Mouse (Mus musculus): Measurements from ENCODE around the gene Noxo1. TPM values are rescaled to one million over a fixed set of nuclear protein-coding genes. Genes with fewer than 3 reads are reported as not detected.

The Noxo1 gene
- polyA plus RNA-seq, 1 experiment from 2014 or later: 0.58 TPM

DNA sequence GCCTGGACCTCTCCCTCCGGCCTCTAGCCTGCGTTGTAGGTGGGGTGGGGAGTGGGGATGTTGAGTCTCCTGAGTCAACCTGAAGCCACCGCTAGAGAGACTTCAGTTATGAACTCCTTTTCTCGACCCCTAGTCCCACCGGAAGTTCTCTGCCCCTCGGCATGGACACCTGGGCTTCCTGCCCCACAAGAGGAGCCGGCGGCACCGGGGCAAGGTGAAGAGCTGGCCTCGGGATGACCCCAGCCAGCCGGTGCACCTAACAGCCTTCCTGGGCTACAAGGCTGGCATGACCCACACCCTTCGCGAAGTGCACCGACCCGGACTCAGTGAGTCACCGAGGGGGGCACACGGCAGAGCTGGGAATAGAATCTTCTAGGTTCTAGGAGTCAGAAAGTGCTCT, 32.1 kb downstream of the Noxo1 start:
- Histone ChIP-seq H3K9ac (ENCODE audit: low read depth, low read length) (no peak overlapping the region), H3K36me3 (ENCODE audit: control insufficient read depth, insufficient read depth, low read length) (no peaks in the 10 kb centered on the region), H3K4me3 (ENCODE audit: low read depth, low read length) (no peak overlapping the region), H3K4me2 (no peak overlapping the region), H3K4me1 (replicated peaks; ENCODE audit: control insufficient read depth, insufficient read depth, low read length) (no peaks in the 10 kb centered on the region; the same call in 1 of the 2 replicates), H3K9me3 (ENCODE audit: control insufficient read depth, low read length) (no peaks in the 10 kb centered on the region), H3K27ac (ENCODE audit: low read depth, low read length) (no peak overlapping the region), H3K27me3 (replicated peaks; ENCODE audit: control insufficient read depth, insufficient read depth, low read length) (no peaks in the 10 kb centered on the region)
- DNase-seq (ENCODE audit: low spot score) (no peak), ATAC-seq (replicated peaks; ENCODE audit: low FRiP score) (no peak)
- WGBS: 70% methylated on average over 17 of the region's 17 CpGs

DNA sequence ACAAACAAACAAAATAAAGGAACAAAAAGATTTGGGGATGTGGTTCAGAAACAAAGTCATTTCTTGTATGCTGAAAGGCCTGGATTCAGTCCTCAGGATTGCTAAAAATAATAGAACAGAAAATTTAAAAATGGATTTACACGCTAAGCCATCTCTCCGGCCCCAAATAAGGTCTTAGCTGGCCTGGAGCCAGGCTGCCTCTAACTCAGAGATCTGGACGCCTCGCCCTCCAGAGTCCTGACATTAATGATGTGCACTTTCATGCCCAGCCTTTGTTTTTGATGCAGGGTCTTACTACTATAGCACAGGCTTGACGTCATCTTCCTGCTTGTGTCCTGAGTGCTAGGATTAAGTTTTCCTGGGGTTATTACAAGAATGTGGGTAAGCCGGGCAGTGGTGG, 33.0 kb downstream of the Noxo1 start:
- no peak for ATAC-seq (replicated peaks; ENCODE audit: low FRiP score)
- Histone ChIP-seq H3K27ac (ENCODE audit: low read depth, low read length) (no peak overlapping the region), H3K4me2 (no peak overlapping the region), H3K36me3 (ENCODE audit: control insufficient read depth, insufficient read depth, low read length) (no peaks in the 10 kb centered on the region), H3K4me3 (ENCODE audit: low read depth, low read length) (no peak overlapping the region), H3K9me3 (ENCODE audit: control insufficient read depth, low read length) (no peaks in the 10 kb centered on the region), H3K9ac (ENCODE audit: low read depth, low read length) (no peak overlapping the region), H3K27me3 (replicated peaks; ENCODE audit: control insufficient read depth, insufficient read depth, low read length) (no peaks in the 10 kb centered on the region), H3K4me1 (replicated peaks; ENCODE audit: control insufficient read depth, insufficient read depth, low read length) (no peaks in the 10 kb centered on the region)
- no peak for DNase-seq (ENCODE audit: low spot score)
- WGBS: 81% methylated on average over 6 of the region's 6 CpGs

DNA sequence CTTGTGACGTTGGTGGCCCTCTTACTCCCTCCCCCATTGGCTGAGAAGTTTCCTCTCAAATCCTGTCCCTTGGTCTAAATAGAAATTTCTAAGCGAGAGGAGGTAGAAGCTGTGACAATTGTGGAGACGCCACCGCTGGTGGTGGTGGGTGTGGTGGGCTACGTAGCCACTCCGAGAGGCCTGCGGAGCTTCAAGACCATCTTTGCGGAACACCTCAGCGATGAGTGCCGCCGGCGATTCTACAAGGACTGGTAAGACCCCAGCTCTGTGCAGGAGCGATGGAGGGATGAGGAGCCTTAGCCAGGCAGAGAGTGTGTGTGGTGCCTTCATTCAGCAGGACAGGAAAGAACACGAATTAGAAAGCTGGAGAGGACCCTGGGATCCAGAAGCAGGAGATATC, 34.8 kb downstream of the Noxo1 start:
- WGBS: 77% methylated on average over 14 of the region's 14 CpGs

DNA sequence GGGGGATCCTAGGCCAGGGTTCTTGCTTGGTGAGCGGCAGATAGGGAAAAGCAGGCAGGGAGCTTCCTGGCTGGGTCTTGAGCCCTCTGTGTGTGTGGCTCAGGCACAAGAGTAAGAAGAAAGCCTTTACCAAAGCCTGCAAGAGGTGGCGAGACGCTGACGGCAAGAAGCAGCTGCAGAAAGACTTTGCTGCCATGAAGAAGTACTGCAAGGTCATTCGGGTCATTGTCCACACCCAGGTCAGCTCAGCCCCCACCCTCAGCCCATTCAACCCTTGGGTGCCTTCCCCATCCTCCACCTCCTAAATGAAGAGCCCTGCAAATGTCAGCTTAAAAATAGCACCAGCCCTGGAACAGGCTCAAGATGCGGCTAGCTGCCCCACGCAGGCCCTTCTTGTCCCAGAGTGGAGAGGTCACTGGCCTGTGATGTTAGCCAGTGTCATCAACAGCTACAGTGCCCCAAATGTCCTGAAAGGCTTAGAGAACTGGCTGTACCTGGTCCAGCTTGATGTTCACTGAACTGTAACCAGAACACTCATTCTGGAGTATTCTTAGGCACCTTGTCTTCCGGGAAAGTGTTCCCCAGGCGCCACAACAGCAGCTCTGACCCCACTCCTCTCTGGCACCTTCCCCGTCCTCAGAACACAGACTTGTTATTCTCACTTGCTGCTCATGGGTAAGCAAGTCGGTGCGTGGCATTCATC, 36.4 kb downstream of the Noxo1 start:
- no peaks in the 10 kb centered on the region for H3K36me3 ChIP-seq (ENCODE audit: control insufficient read depth, insufficient read depth, low read length)
- no peaks in the 10 kb centered on the region for H3K9me3 ChIP-seq (ENCODE audit: control insufficient read depth, low read length)
- no peak overlapping the region for H3K4me3 ChIP-seq (ENCODE audit: low read depth, low read length)
- no peak overlapping the region for H3K9ac ChIP-seq (ENCODE audit: low read depth, low read length)
- peaks cover 9% of the 10 kb centered on the region; the same call in 1 of the 2 replicates for H3K4me1 ChIP-seq (replicated peaks; ENCODE audit: control insufficient read depth, insufficient read depth, low read length)
- H3K27ac ChIP-seq (ENCODE audit: low read depth, low read length): no peak overlapping the region
- WGBS: 81% methylated on average over 12 of the region's 12 CpGs
- DNase-seq (ENCODE audit: low spot score) (no peak), ATAC-seq (replicated peaks; ENCODE audit: low FRiP score) (no peak)
- no peak overlapping the region for H3K4me2 ChIP-seq
- no peaks in the 10 kb centered on the region for H3K27me3 ChIP-seq (replicated peaks; ENCODE audit: control insufficient read depth, insufficient read depth, low read length)

More for the DNA sequence above, 34.8 kb downstream of the Noxo1 start:
- H3K4me2 ChIP-seq: no peak overlapping the region
- peaks cover 3% of the 10 kb centered on the region; the same call in 1 of the 2 replicates for H3K4me1 ChIP-seq (replicated peaks; ENCODE audit: control insufficient read depth, insufficient read depth, low read length)
- no peak for ATAC-seq (replicated peaks; ENCODE audit: low FRiP score)
- no peak overlapping the region for H3K9ac ChIP-seq (ENCODE audit: low read depth, low read length)
- no peak overlapping the region for H3K27ac ChIP-seq (ENCODE audit: low read depth, low read length)
- no peaks in the 10 kb centered on the region for H3K27me3 ChIP-seq (replicated peaks; ENCODE audit: control insufficient read depth, insufficient read depth, low read length)
- no peaks in the 10 kb centered on the region for H3K9me3 ChIP-seq (ENCODE audit: control insufficient read depth, low read length)
- no peak for DNase-seq (ENCODE audit: low spot score)
- no peaks in the 10 kb centered on the region for H3K36me3 ChIP-seq (ENCODE audit: control insufficient read depth, insufficient read depth, low read length)
- no peak overlapping the region for H3K4me3 ChIP-seq (ENCODE audit: low read depth, low read length)

DNA sequence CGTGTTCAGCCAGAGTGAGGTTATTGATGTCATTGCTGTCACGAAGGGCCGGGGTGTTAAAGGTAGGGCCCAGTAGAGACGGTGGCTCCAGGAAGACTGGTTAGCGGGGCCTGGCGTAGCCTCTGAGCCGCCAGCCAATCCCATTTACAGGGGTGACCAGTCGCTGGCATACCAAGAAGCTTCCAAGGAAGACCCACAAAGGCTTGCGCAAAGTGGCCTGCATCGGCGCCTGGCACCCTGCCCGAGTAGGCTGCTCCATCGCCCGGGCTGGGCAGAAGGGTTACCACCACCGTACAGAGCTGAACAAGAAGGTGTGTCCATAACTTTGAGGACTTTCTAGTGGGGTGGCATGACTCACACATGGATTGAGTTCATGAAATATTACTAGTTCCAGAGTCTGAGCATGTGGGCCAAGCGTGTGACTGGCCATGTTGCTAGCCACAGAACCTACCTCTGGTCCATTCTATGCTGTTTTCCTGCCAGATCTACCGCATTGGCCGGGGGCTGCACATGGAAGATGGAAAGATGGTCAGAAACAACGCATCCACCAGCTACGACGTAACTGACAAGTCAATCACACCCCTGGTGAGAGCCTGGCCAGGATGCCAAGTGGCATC, 37.5 kb downstream of the Noxo1 start:
- H3K4me2 ChIP-seq: no peak overlapping the region
- H3K4me3 ChIP-seq (ENCODE audit: low read depth, low read length): no peak overlapping the region
- ATAC-seq (replicated peaks; ENCODE audit: low FRiP score) (no peak), DNase-seq (ENCODE audit: low spot score) (no peak)
- H3K4me1 ChIP-seq (replicated peaks; ENCODE audit: control insufficient read depth, insufficient read depth, low read length): peaks cover 12% of the 10 kb centered on the region
- no peak overlapping the region for H3K9ac ChIP-seq (ENCODE audit: low read depth, low read length)
- no peaks in the 10 kb centered on the region for H3K27me3 ChIP-seq (replicated peaks; ENCODE audit: control insufficient read depth, insufficient read depth, low read length)
- H3K27ac ChIP-seq (ENCODE audit: low read depth, low read length): no peak overlapping the region
- no peaks in the 10 kb centered on the region for H3K36me3 ChIP-seq (ENCODE audit: control insufficient read depth, insufficient read depth, low read length)
- 87% methylated on average over 21 of the region's 21 CpGs for WGBS
- no peaks in the 10 kb centered on the region for H3K9me3 ChIP-seq (ENCODE audit: control insufficient read depth, low read length)

DNA sequence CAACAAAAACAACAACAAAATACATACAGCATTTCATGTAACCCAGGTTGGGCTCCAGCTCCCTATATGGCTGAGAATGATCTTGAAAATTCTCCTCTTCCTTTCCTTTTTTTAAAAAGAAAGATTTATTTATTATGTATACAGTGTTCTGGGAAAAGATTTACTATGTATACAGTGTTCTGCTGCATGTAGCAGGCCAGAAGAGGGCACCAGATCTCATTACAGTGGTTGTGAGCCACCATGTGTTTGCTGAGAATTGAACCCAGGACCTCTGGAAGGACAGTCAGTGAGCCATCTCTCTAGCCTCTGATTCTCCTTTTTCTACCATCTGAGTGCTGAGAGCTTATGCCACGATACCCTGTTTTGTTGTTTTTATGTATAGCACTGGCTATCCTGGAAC, 38.5 kb downstream of the Noxo1 start:
- Histone ChIP-seq H3K4me3 (ENCODE audit: low read depth, low read length) (no peak overlapping the region), H3K9ac (ENCODE audit: low read depth, low read length) (no peak overlapping the region), H3K4me1 (replicated peaks; ENCODE audit: control insufficient read depth, insufficient read depth, low read length) (peaks cover 12% of the 10 kb centered on the region), H3K27ac (ENCODE audit: low read depth, low read length) (no peak overlapping the region), H3K4me2 (no peak overlapping the region), H3K9me3 (ENCODE audit: control insufficient read depth, low read length) (no peaks in the 10 kb centered on the region), H3K27me3 (replicated peaks; ENCODE audit: control insufficient read depth, insufficient read depth, low read length) (no peaks in the 10 kb centered on the region), H3K36me3 (ENCODE audit: control insufficient read depth, insufficient read depth, low read length) (no peaks in the 10 kb centered on the region)
- no peak for ATAC-seq (replicated peaks; ENCODE audit: low FRiP score)
- no peak for DNase-seq (ENCODE audit: low spot score)
- WGBS: 81% methylated on average over 1 of the region's 1 CpGs

DNA sequence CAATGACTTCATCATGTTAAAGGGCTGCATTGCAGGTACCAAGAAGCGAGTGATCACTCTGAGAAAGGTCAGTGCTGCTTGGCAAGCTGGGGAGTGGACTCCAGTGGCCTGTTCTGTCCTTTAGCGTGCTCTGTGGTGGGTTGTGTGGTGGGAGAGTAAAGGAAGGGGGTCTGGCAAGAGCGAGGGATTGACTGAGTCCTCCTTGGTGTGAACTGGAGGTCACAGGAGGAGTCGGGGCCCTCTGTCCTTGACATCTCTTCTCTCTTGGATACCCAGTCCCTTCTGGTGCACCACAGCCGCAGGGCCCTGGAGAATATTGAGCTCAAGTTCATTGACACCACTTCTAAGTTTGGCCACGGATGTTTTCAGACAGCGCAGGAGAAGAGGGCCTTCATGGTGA, 39.4 kb downstream of the Noxo1 start:
- 0 out of 2 replicates have a peak overlapping the region, but pooled peaks have one; percentile 71 for H3K4me3 ChIP-seq (ENCODE audit: low read depth, low read length)
- H3K36me3 ChIP-seq (ENCODE audit: control insufficient read depth, insufficient read depth, low read length): no peaks in the 10 kb centered on the region
- H3K27ac ChIP-seq (ENCODE audit: low read depth, low read length): peak overlapping the region; percentile 49
- no peaks in the 10 kb centered on the region for H3K27me3 ChIP-seq (replicated peaks; ENCODE audit: control insufficient read depth, insufficient read depth, low read length)
- H3K9me3 ChIP-seq (ENCODE audit: control insufficient read depth, low read length): no peaks in the 10 kb centered on the region
- no peak for DNase-seq (ENCODE audit: low spot score)
- peak overlapping the region; percentile 66 for H3K9ac ChIP-seq (ENCODE audit: low read depth, low read length)
- ATAC-seq (replicated peaks; ENCODE audit: low FRiP score): no peak
- peaks cover 12% of the 10 kb centered on the region for H3K4me1 ChIP-seq (replicated peaks; ENCODE audit: control insufficient read depth, insufficient read depth, low read length)
- 82% methylated on average over 7 of the region's 7 CpGs for WGBS
- peak overlapping the region; percentile 90 for H3K4me2 ChIP-seq

DNA sequence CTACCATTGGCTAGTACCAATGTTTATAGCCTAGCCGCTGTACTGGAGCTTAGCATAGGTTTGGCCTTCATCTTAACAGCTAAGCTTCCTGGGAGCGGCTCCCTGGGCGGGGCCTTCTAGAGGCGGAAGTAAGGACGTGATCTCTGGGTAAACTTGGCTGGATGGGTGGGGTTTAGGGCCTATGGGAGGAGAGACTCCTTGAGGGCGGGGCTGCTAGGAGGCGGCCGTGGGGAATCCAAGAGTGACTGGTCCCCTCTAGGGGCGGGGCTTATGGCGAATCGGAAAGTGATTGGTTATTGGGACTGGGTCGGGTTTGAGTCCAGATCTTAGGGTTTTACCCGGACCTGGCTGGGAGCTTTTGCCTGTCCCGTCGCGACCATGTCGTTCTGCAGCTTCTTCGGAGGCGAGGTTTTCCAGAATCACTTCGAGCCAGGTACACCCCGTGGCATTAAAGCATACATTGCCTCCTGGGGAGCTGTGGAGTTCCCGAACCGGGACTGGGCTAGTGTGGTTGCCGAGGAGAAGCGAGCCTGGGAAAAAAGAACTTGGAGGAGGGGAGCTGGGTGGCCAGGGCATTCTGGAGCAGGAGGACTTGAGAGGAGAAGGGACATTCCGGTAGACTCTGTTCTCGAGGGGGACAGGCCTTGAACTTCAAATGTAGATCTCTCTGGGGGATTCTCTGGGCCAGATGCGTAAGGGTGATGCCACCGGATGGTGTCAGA, 40.5 kb downstream of the Noxo1 start, which contains the start of gene Msrb1:
TSS of gene Msrb1 (plus strand) at position 313 of the 722 bp plus-strand sequence.
- DNase-seq (ENCODE audit: low spot score) (peak; percentile 94), ATAC-seq (replicated peaks; ENCODE audit: low FRiP score) (peak; percentile 96)
- under 1% methylated on average over 29 of the region's 29 CpGs for WGBS
- Histone ChIP-seq H3K4me3 (ENCODE audit: low read depth, low read length) (peak within 1 kb of the TSS; percentile 71), H3K36me3 (ENCODE audit: control insufficient read depth, insufficient read depth, low read length) (no peaks in the 10 kb centered on the region), H3K9me3 (ENCODE audit: control insufficient read depth, low read length) (no peaks in the 10 kb centered on the region), H3K27me3 (replicated peaks; ENCODE audit: control insufficient read depth, insufficient read depth, low read length) (no peaks in the 10 kb centered on the region), H3K4me2 (peak within 1 kb of the TSS; percentile 90), H3K27ac (ENCODE audit: low read depth, low read length) (peak within 1 kb of the TSS; percentile 49), H3K9ac (ENCODE audit: low read depth, low read length) (peak within 1 kb of the TSS; percentile 77), H3K4me1 (replicated peaks; ENCODE audit: control insufficient read depth, insufficient read depth, low read length) (peaks cover 12% of the 10 kb centered on the region)

All from liver, embryonic 11.5 days (tissue).